Mouse (Mus musculus) midbrain, embryonic 16.5 days (tissue): ENCODE measurements at regions not wholly inside any gene's neighbourhood (a gene's known extent, or its start where the extent isn't known, plus 50 kb on each side); places are given as distances from the start of the nearest gene placed in this dataset.

ENCODE experiments used
- ATAC-seq: fragments of 200-750 bp; cut with Nextera tagmentation; 2 replicates; pipeline ENCODE4 v1.8.0; 2017; ENCODE audit warnings: moderate TSS enrichment
- H3K27ac ChIP-seq: fragments of 300-500 bp; sonication (generic); 2 replicates; pipeline ENCODE4 v1.5.1; 2014; ENCODE audit warnings: mild to moderate bottlenecking, low read length, mixed read lengths
- H3K27me3 ChIP-seq: fragments of 300-500 bp; sonication (generic); 2 replicates; pipeline ENCODE4 v1.6.1; 2014; ENCODE audit warnings: low read depth, low read length, mixed read lengths; ENCODE audit not compliant: control insufficient read depth, insufficient read depth
- H3K36me3 ChIP-seq: fragments of 300-500 bp; sonication (generic); 2 replicates; pipeline ENCODE4 v1.6.1; 2014; ENCODE audit warnings: mild to moderate bottlenecking, low read length, moderate library complexity, mixed read lengths; ENCODE audit not compliant: control insufficient read depth, insufficient read depth
- H3K4me1 ChIP-seq: fragments of 300-500 bp; sonication (generic); 2 replicates; pipeline ENCODE4 v1.6.1; 2014; ENCODE audit warnings: mild to moderate bottlenecking, low read length, mixed read lengths; ENCODE audit not compliant: control insufficient read depth, insufficient read depth
- H3K4me2 ChIP-seq: fragments of 300-500 bp; sonication (generic); 2 replicates; pipeline ENCODE4 v1.6.1; 2014; ENCODE audit warnings: mild to moderate bottlenecking, low read length, mixed read lengths
- H3K4me3 ChIP-seq: fragments of 300-500 bp; sonication (generic); 2 replicates; pipeline ENCODE4 v1.5.1; 2014; ENCODE audit warnings: low read depth, mild to moderate bottlenecking, low read length, moderate library complexity, mixed read lengths
- H3K9ac ChIP-seq: fragments of 300-500 bp; sonication (generic); 2 replicates; pipeline ENCODE4 v1.6.1; 2014; ENCODE audit warnings: low read depth, low read length, mixed read lengths
- H3K9me3 ChIP-seq: fragments of 300-500 bp; sonication (generic); replicated peaks from 2 replicates; pipeline ENCODE4 v1.6.1; 2014; ENCODE audit warnings: mild to moderate bottlenecking, low read length, mixed read lengths; ENCODE audit not compliant: control insufficient read depth, poor library complexity, severe bottlenecking
- WGBS: fragments of 180-500 bp; shearing (Covaris S2); extraction: QIAGEN DNeasy Blood & Tissue Kit; methylation state at CpG from one replicate; pipeline ENCODE4 v1.1.7; 2014; 5-methylcytosine and 5-hydroxymethylcytosine counted together

DNA sequence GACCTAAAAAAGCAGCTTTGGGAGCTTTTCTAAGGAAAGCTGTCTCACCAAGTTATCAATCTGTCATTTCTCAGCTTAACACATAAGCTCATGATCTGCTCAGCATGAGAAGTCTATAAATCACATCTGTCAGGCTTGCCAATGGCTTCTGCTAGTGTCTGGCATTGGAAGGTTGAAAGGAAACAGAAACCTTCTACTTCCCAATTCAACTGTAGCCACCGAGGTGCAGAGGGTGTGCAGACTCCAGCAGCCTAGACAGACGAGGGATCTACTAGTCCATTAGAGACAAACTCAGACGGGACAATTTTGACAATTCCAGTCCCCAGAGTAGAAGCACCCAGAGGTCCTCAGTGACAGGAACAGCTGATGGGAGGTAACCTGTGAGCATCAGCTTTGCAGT is 103.0 kb downstream of the Nab1 start:
- Histone ChIP-seq H3K27me3 (no peaks in the 10 kb centered on the region), H3K4me3 (no peak overlapping the region), H3K36me3 (no peaks in the 10 kb centered on the region), H3K27ac (no peak overlapping the region), H3K4me1 (no peaks in the 10 kb centered on the region), H3K4me2 (no peak overlapping the region), H3K9me3 (no peaks in the 10 kb centered on the region), H3K9ac (no peak overlapping the region)
- ATAC-seq = no peak
- 59% methylated on average over 3 of the region's 3 CpGs for WGBS

DNA sequence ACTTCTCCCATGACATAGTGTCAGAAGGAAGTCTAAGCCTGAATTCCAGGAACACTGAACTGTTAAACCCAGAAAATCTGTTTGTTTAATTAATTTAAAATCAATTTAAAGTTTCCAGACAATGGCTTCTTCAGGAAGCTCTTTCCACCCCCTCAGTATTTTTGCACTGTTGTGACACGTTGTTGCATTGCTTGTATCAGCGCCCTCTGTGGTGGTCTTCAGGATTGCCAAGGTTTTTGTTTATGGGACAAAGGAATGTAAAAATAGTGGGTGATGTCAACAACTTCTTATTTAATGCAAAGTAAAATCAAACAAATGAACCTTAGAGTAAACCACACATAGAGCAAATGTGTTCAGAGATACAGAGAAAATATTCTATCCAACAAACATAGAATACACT is 107.5 kb downstream of the Nab1 start:
- Histone ChIP-seq H3K36me3 (no peaks in the 10 kb centered on the region), H3K4me2 (no peak overlapping the region), H3K27ac (no peak overlapping the region), H3K9ac (no peak overlapping the region), H3K4me3 (no peak overlapping the region), H3K9me3 (no peaks in the 10 kb centered on the region), H3K4me1 (no peaks in the 10 kb centered on the region; the same call in 1 of the 2 replicates), H3K27me3 (no peaks in the 10 kb centered on the region)
- no peak for ATAC-seq
- WGBS = 47% methylated on average over 2 of the region's 2 CpGs

- Histone ChIP-seq H3K27ac (no peak overlapping the region), H3K9ac (no peak overlapping the region), H3K9me3 (no peaks in the 10 kb centered on the region; the same call in 1 of the 2 replicates), H3K4me2 (no peak overlapping the region), H3K36me3 (no peaks in the 10 kb centered on the region), H3K27me3 (no peaks in the 10 kb centered on the region), H3K4me1 (no peaks in the 10 kb centered on the region; the same call in 1 of the 2 replicates), H3K4me3 (no peak overlapping the region)
- WGBS = 80% methylated on average over 6 of the region's 6 CpGs
- ATAC-seq = no peak
Observed at GRCm38 (mm10) chr1:52388836-52389235, 111.6 kb downstream of the Nab1 start.

- Histone ChIP-seq H3K27me3 (no peaks in the 10 kb centered on the region), H3K36me3 (no peaks in the 10 kb centered on the region), H3K4me2 (no peak overlapping the region), H3K9me3 (no peaks in the 10 kb centered on the region; the same call in 1 of the 2 replicates), H3K4me1 (no peaks in the 10 kb centered on the region; the same call in 1 of the 2 replicates), H3K4me3 (no peak overlapping the region), H3K27ac (no peak overlapping the region), H3K9ac (no peak overlapping the region)
- 67% methylated on average over 6 of the region's 6 CpGs for WGBS
- peak; percentile 39; the same call in 1 of the 2 replicates for ATAC-seq
Observed at GRCm38 (mm10) chr1:52388118-52388517, 112.4 kb downstream of the Nab1 start.

- no peak overlapping the region for H3K4me3 ChIP-seq
- H3K27ac ChIP-seq = no peak overlapping the region
- 93% methylated on average over 3 of the region's 3 CpGs for WGBS
- H3K27me3 ChIP-seq = no peaks in the 10 kb centered on the region
- H3K9me3 ChIP-seq = no peaks in the 10 kb centered on the region; the same call in 1 of the 2 replicates
- no peak for ATAC-seq
- H3K4me1 ChIP-seq = no peaks in the 10 kb centered on the region; the same call in 1 of the 2 replicates
- no peaks in the 10 kb centered on the region for H3K36me3 ChIP-seq
- no peak overlapping the region for H3K4me2 ChIP-seq
- no peak overlapping the region for H3K9ac ChIP-seq
Observed at GRCm38 (mm10) chr1:52387062-52387461, 113.4 kb downstream of the Nab1 start.

DNA sequence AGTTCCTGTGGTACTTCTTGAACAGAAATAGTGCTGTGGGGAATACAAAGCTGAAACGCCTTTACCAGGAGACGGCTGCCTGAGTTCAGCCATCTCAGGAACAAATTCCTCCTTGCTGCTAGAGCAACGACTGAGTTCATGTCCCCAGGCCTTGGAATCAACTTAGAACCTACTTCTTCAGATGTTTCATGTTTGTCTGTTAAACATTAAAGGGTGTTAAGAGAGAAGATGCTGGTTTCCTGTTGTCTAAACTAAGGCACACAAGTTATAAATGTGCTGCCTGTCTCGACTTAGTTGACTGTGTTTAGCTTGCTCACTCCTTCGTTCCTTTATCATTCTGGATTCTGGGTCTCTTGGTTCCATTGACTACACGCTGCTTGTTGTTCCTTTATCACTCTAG is 125.2 kb downstream of the Nab1 start:
- Histone ChIP-seq H3K4me3 (no peak overlapping the region), H3K27me3 (no peaks in the 10 kb centered on the region), H3K4me2 (no peak overlapping the region), H3K4me1 (no peaks in the 10 kb centered on the region), H3K9ac (no peak overlapping the region), H3K36me3 (no peaks in the 10 kb centered on the region), H3K27ac (no peak overlapping the region), H3K9me3 (no peaks in the 10 kb centered on the region)
- WGBS = 83% methylated on average over 6 of the region's 6 CpGs
- no peak for ATAC-seq

- Histone ChIP-seq H3K27ac (no peak overlapping the region), H3K9me3 (no peaks in the 10 kb centered on the region), H3K4me2 (no peak overlapping the region), H3K4me1 (no peaks in the 10 kb centered on the region), H3K9ac (no peak overlapping the region), H3K27me3 (no peaks in the 10 kb centered on the region), H3K4me3 (no peak overlapping the region), H3K36me3 (no peaks in the 10 kb centered on the region)
- WGBS = 95% methylated on average over 2 of the region's 2 CpGs
- no peak for ATAC-seq
Observed at GRCm38 (mm10) chr1:52374666-52375065, 125.8 kb downstream of the Nab1 start.

- 78% methylated on average over 2 of the region's 2 CpGs for WGBS
- no peaks in the 10 kb centered on the region for H3K9me3 ChIP-seq
- no peaks in the 10 kb centered on the region for H3K36me3 ChIP-seq
- H3K4me1 ChIP-seq = no peaks in the 10 kb centered on the region
- no peak overlapping the region for H3K27ac ChIP-seq
- no peak overlapping the region for H3K9ac ChIP-seq
- ATAC-seq = no peak
- H3K27me3 ChIP-seq = no peaks in the 10 kb centered on the region
- no peak overlapping the region for H3K4me2 ChIP-seq
- H3K4me3 ChIP-seq = no peak overlapping the region
Observed at GRCm38 (mm10) chr1:52373817-52374216, 126.7 kb downstream of the Nab1 start.

DNA sequence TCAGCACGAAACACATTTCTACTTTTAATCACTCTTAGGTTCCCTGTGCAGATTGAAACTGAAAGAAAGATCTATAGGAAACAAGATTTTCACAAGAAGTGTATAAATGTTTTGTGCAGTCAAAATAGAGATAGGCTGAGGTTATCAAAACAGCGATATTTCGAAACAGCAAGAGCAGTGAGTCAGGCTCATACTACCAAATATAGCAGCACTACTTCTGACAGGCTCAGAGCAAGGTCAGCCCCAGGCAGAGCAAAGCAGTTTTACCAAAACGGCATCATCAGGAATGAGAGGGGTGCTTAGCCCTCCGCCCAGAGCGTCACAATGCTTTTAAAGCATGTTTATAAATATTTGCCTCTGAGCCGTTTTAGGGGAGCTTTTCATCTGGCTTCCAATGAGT is 133.4 kb upstream of the Gls start:
- Histone ChIP-seq H3K4me1 (no peaks in the 10 kb centered on the region), H3K9me3 (no peaks in the 10 kb centered on the region), H3K27me3 (no peaks in the 10 kb centered on the region), H3K27ac (no peak overlapping the region), H3K9ac (no peak overlapping the region), H3K4me2 (no peak overlapping the region), H3K36me3 (no peaks in the 10 kb centered on the region), H3K4me3 (no peak overlapping the region)
- WGBS = 82% methylated on average over 7 of the region's 7 CpGs
- ATAC-seq = no peak
